Mouse (Mus musculus): ENCODE measurements around the gene Rrp1b. TPM values are rescaled to one million over a fixed set of nuclear protein-coding genes. Genes with fewer than 3 reads are reported as not detected.

Rrp1b gene
- total RNA-seq (2014; rRNA removed; ENCODE audit: low replicate concordance) (37.1 and 59.7 TPM in 2 replicates), polyA plus RNA-seq (2015; fragmentation: Nextera tagmentation; extraction: Ambion mirVana) (14.8 and 16.5 TPM in 2 replicates)

DNA sequence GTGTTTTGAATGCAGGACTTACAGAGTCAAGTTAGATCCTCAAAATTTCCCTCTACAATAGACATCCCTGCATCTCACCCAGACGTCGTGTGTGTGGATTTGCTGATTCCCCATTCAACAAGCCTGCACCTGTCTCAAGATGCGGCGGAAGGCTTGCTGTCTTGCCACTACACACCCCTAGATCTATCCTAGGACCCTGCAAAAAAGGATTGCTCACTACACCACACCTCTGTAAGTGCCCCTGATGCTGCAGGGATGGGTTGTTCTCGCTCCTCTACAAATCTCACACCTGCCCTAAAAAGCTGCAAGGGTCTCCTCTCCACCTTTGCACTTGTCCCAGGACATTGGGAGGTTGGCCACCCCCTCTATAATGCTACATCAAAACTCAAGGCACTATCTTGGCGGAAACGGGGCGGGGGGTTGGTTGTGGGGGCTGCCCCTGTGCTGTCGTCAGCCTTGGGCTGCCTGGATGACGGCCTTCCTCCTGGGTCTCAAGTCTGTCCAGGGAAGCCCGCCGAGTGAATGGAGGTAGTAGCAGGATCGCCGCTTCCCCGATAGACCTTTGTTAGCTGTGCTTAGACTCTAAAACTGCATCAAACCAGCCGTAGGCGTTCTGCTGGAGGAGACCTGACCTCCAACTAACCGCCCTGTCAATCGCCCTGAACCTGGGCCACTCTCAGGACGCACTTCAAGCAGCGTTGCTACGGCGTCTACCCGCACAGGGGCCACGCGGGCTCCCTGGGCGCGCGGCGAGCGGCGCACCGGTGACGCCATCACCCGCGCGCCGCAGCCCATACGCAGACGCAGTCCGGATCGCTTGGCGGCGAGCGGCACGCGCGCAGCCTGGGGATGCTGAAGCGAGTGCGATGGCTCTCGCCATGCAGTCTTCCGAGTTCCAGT is at the start of gene Rrp1b, which contains the start of gene Hsf2bp:
Gene Rrp1b (plus strand): TSS at position 492 of the 900 bp plus-strand sequence.
Gene Hsf2bp (minus strand): TSS at position 741 of the 900 bp plus-strand sequence.
- WGBS = 5% methylated on average over 52 of the region's 52 CpGs
- H3K4me1 ChIP-seq (ENCODE audit: control insufficient read depth, insufficient read depth) = peaks cover 12% of the 10 kb centered on the region
- DNase-seq (ENCODE audit: low spot score) (peak; percentile 69), ATAC-seq (ENCODE audit: insufficient read depth, low read depth) (peak; percentile 93)
- H3K27me3 ChIP-seq (ENCODE audit: control insufficient read depth, insufficient read depth, low read length) = no peaks in the 10 kb centered on the region
- peak within 1 kb of the TSS; percentile 95 for H3K4me2 ChIP-seq (ENCODE audit: low read depth, low read length)
- peak within 1 kb of the TSS; percentile 77 for H3K4me3 ChIP-seq (ENCODE audit: low read depth, low read length)
- H3K9ac ChIP-seq (replicated peaks; ENCODE audit: low read depth, low read length) = peak within 1 kb of the TSS; percentile 75
- H3K9me3 ChIP-seq (replicated peaks; ENCODE audit: control insufficient read depth, low read length) = no peaks in the 10 kb centered on the region
- peak within 1 kb of the TSS; percentile 76 for H3K27ac ChIP-seq (ENCODE audit: low read depth)
- TF ChIP-seq CTCF (IDR thresholded peaks at IDR 0.05; ENCODE audit: low read depth) (no peak), EP300 (IDR thresholded peaks at IDR 0.05; ENCODE audit: low read depth) (no peak)
- no peaks in the 10 kb centered on the region for H3K36me3 ChIP-seq (replicated peaks; ENCODE audit: control insufficient read depth, insufficient read depth, low read length)

DNA sequence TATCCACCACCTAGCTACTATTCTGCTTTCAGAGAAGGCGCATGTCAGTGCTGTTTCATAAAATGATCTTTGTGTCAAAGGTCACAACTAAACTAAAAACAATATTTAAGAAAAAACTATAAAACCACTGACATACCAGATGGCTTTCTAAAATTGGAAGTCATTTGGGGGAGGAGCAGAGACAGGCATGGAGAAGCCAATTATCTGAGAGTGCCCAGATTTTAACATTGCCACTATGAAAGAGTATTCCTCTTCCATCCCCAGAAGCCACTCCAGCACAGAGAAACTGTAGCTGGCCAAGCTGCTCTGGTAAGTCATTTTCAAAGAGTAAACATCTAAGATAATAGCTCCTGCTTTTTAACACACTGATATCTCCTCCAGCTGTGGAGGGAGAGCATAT is 49.0 kb upstream of the Rrp1b start:
- TF ChIP-seq CTCF (IDR thresholded peaks at IDR 0.05; ENCODE audit: low read depth) = no peak
- TF ChIP-seq EP300 (IDR thresholded peaks at IDR 0.05; ENCODE audit: low read depth) = no peak
- H3K4me1 ChIP-seq (ENCODE audit: control insufficient read depth, insufficient read depth) = no peaks in the 10 kb centered on the region; the same call in 1 of the 2 replicates
- no peak overlapping the region for H3K9ac ChIP-seq (replicated peaks; ENCODE audit: low read depth, low read length)
- no peak overlapping the region for H3K4me3 ChIP-seq (ENCODE audit: low read depth, low read length)
- no peak for DNase-seq (ENCODE audit: low spot score)
- no peaks in the 10 kb centered on the region for H3K27me3 ChIP-seq (ENCODE audit: control insufficient read depth, insufficient read depth, low read length)
- no peaks in the 10 kb centered on the region for H3K9me3 ChIP-seq (replicated peaks; ENCODE audit: control insufficient read depth, low read length)
- no peak overlapping the region for H3K4me2 ChIP-seq (ENCODE audit: low read depth, low read length)
- WGBS = 85% methylated on average over 1 of the region's 1 CpGs
- no peak for ATAC-seq (ENCODE audit: insufficient read depth, low read depth)
- no peaks in the 10 kb centered on the region for H3K36me3 ChIP-seq (replicated peaks; ENCODE audit: control insufficient read depth, insufficient read depth, low read length)
- H3K27ac ChIP-seq (ENCODE audit: low read depth) = no peak overlapping the region

DNA sequence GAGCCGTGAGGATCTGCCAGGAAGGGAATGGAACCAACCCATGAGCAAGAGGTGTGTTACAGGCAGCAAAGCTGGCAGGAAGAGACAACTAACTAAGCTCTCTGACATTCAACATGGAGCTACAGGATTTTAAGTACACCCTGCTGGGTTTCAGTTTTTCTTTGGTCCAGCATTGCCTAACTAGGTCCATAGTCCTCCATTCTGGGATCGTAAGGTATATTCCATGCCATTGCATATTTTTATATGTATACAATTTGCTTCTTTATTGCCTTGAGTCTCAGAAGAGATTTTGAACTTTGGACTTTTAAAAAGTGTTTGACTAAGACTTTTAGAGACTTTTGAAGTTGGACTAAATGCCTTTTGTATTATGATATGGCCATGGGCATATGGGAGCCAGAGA is 46.9 kb upstream of the Rrp1b start:
- ATAC-seq (ENCODE audit: insufficient read depth, low read depth) = no peak
- TF ChIP-seq CTCF (IDR thresholded peaks at IDR 0.05; ENCODE audit: low read depth) (no peak), EP300 (IDR thresholded peaks at IDR 0.05; ENCODE audit: low read depth) (no peak)
- Histone ChIP-seq H3K4me2 (ENCODE audit: low read depth, low read length) (no peak overlapping the region), H3K4me3 (ENCODE audit: low read depth, low read length) (no peak overlapping the region), H3K36me3 (replicated peaks; ENCODE audit: control insufficient read depth, insufficient read depth, low read length) (no peaks in the 10 kb centered on the region), H3K27me3 (ENCODE audit: control insufficient read depth, insufficient read depth, low read length) (no peaks in the 10 kb centered on the region), H3K4me1 (ENCODE audit: control insufficient read depth, insufficient read depth) (no peaks in the 10 kb centered on the region), H3K9me3 (replicated peaks; ENCODE audit: control insufficient read depth, low read length) (no peaks in the 10 kb centered on the region), H3K9ac (replicated peaks; ENCODE audit: low read depth, low read length) (no peak overlapping the region), H3K27ac (ENCODE audit: low read depth) (no peak overlapping the region)
- 66% methylated on average over 2 of the region's 2 CpGs for WGBS
- no peak for DNase-seq (ENCODE audit: low spot score)

DNA sequence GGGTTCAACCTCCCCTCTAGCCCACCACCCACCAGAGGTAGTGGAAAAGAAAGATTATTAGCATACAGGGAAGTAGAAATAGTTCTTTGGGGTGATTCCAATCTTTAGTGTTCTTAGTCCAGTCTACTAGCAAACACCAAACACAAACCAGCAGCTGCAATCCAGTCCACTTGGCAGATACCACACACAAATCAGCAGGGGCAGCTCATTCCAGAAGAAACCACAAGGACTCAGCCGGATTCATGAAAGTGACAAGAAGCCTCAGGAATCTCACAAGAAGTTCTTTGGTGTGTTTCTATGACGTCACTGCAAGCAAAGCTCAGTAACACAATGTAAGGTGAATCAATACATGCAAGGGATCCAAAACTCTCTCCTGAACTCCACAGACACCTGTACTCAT is 43.9 kb upstream of the Rrp1b start:
- no peaks in the 10 kb centered on the region for H3K4me1 ChIP-seq (ENCODE audit: control insufficient read depth, insufficient read depth)
- no peak overlapping the region for H3K9ac ChIP-seq (replicated peaks; ENCODE audit: low read depth, low read length)
- TF ChIP-seq EP300 (IDR thresholded peaks at IDR 0.05; ENCODE audit: low read depth) (no peak), CTCF (IDR thresholded peaks at IDR 0.05; ENCODE audit: low read depth) (no peak)
- no peak overlapping the region for H3K4me2 ChIP-seq (ENCODE audit: low read depth, low read length)
- WGBS = 49% methylated on average over 2 of the region's 2 CpGs
- no peak overlapping the region for H3K4me3 ChIP-seq (ENCODE audit: low read depth, low read length)
- H3K36me3 ChIP-seq (replicated peaks; ENCODE audit: control insufficient read depth, insufficient read depth, low read length) = no peaks in the 10 kb centered on the region
- DNase-seq (ENCODE audit: low spot score) (no peak), ATAC-seq (ENCODE audit: insufficient read depth, low read depth) (no peak)
- H3K9me3 ChIP-seq (replicated peaks; ENCODE audit: control insufficient read depth, low read length) = no peaks in the 10 kb centered on the region
- no peaks in the 10 kb centered on the region for H3K27me3 ChIP-seq (ENCODE audit: control insufficient read depth, insufficient read depth, low read length)
- no peak overlapping the region for H3K27ac ChIP-seq (ENCODE audit: low read depth)

DNA sequence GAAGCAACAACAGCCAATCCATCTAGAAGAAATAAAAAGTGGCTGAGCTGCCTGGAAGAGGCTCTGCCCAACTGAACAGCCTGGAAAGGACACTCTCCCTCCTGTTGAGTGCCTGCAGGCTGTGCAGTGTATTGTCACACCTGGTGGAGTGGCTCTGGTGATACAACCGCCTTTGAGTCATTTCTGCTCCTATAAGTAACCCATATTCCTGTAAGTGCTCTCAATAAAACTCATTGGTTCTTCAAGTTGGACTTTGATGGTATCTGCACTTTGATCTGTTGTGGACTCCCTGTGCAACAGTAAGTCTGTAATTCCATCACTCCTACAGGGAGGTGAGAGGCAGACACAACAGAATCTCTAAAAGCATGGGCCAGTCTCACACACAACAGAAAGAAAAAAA is 42.5 kb upstream of the Rrp1b start:
- TF ChIP-seq CTCF (IDR thresholded peaks at IDR 0.05; ENCODE audit: low read depth) = no peak
- no peak for TF ChIP-seq EP300 (IDR thresholded peaks at IDR 0.05; ENCODE audit: low read depth)
- 68% methylated on average over 1 of the region's 1 CpGs for WGBS

More for the DNA sequence above, 42.5 kb upstream of the Rrp1b start:
- Histone ChIP-seq H3K4me2 (ENCODE audit: low read depth, low read length) (no peak overlapping the region), H3K9me3 (replicated peaks; ENCODE audit: control insufficient read depth, low read length) (no peaks in the 10 kb centered on the region), H3K4me1 (ENCODE audit: control insufficient read depth, insufficient read depth) (no peaks in the 10 kb centered on the region), H3K36me3 (replicated peaks; ENCODE audit: control insufficient read depth, insufficient read depth, low read length) (no peaks in the 10 kb centered on the region), H3K4me3 (ENCODE audit: low read depth, low read length) (no peak overlapping the region), H3K9ac (replicated peaks; ENCODE audit: low read depth, low read length) (no peak overlapping the region), H3K27me3 (ENCODE audit: control insufficient read depth, insufficient read depth, low read length) (no peaks in the 10 kb centered on the region), H3K27ac (ENCODE audit: low read depth) (no peak overlapping the region)
- ATAC-seq (ENCODE audit: insufficient read depth, low read depth) = no peak
- no peak for DNase-seq (ENCODE audit: low spot score)

Data from heart, postnatal 0 days (tissue).